Mouse (Mus musculus) neutrophil, adult 5-6 weeks (primary cell): ENCODE results near the gene Ccdc157. TPM values are rescaled to one million over a fixed set of nuclear protein-coding genes. Genes with fewer than 3 reads are reported as not detected.
"Not testable (repeated sequence)": the region's sequence is repeated elsewhere in the genome, so short reads cannot be mapped to it uniquely, and the experiment has no call there.

Experiments used
- ATAC-seq: fragments of 151-379, 151-347 bp; 2 replicates; pipeline ENCODE4 v1.8.0; 2017; ENCODE audit warnings: mild to moderate bottlenecking, moderate TSS enrichment; ENCODE audit not compliant: insufficient number of reproducible peaks, poor library complexity, low FRiP score, severe bottlenecking; ENCODE audit errors: extremely low read depth
- total RNA-seq: library from RNA; stranded (forward); fragments of 200-1000 nt; gene quantifications from 2 replicates; pipeline ENCODE4 v1.2.3, GENCODE M21; 2017

Gene Ccdc157
- total RNA-seq, 1 experiment from 2014 or later = 3.6 TPM

DNA sequence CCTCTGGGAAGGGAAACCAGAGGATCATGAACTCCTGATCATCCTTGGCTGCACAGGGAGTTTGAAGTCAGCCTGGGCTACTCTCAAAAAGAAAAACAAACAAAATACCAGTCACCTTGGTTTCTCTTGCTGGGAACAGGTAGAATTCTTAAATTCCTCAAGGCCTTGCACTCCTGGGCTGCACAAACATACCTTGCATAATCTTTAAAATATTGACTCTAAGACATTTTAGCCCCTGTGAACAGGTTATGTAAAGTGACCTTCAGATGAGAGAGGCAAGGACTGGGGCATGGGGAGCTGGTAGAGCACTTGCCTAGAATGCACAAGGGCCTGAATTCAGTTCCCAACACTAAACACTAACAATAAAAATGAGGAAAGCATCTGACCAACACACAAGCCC lies 18.6 kb downstream of the Ccdc157 start:
- no peak for ATAC-seq

DNA sequence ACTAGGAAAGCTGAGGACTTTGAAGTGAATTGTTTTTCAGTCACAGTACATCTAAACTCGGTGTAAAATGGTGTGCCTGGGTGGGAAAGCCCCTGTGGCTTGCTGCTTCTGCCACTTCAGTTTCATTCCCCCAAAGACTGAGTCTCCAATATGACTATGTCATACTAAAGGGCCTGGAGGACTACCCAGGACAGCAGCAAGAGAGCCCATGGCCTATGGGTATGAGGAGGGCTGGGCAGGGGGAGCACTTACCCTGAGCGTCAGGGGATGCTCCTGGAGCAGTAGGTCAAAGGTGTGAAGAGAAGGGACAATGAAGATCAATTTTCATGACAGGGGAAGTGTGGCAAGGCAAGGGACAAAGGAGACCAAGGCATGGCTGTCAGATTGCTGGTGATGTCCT lies 21.1 kb downstream of the Ccdc157 start:
- no peak for ATAC-seq

DNA sequence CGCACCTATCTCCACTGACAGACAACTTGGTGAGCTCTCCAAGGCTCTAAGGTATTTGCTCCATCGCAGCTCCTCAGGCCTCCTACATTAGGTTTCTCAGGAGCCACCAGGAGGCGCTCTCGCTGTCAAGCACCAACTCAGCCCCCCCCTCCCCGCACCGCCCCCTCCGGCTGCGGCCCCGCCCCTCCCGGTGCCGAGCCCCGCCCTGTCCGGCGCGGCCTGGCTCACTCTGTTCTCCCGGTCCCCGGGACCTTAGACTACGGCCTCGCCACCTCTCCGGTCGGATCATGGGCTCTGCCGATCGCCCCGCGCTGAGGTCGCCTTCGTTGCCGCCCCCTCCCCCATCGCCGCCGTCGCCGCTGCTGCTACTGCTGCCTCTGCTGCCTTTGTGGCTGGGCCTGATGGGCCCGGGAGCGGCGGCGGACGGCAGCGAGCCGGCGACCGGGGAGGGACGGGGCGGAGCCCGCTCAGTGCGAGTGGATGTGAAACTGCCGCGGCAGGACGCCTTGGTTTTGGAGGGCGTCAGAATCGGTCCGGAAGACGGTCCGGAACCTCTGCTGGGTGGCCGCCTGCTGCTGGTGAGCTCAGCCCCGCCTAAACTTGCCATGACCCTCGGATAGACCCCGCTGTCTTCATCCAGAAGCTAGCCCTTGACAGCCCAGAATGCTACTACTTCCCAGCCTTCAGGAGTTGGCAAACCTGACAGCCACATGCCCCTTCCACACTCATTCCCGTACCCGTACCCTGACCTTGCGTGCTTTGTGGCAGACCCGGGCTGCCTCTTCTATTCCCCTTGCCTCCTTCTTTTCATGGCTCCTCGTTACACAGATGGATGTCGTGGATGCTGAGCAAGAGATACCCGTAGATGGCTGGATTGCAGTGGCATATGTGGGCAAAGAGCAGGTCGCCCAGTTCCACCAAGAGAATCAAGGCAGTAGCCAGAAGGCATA lies 24.8 kb downstream of the Ccdc157 start, which contains the start of gene Rnf215:
Rnf215 (plus strand) TSS at position 217 of the 950 bp plus-strand sequence.
- peak; percentile 82 for ATAC-seq

DNA sequence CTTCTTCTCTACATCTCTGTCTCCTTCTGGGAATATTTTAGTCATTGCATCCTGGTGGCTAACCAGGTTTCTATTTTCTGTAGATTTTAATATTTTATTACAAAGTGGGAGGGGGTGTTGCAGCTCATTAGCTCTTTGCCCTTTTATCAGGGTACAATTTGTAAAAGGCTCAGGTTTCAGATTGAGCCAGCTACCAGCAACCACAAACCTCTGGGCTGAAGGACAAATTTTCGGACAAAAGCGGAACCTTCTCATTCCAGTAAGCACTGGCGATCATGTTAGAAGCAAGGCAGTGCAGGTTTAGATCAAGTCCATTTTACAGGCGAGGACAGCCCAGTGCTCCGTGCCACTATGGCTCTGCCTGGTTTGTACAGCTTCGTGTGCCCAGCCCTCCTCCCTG lies 25.7 kb downstream of the Ccdc157 start:
- no peak for ATAC-seq

DNA sequence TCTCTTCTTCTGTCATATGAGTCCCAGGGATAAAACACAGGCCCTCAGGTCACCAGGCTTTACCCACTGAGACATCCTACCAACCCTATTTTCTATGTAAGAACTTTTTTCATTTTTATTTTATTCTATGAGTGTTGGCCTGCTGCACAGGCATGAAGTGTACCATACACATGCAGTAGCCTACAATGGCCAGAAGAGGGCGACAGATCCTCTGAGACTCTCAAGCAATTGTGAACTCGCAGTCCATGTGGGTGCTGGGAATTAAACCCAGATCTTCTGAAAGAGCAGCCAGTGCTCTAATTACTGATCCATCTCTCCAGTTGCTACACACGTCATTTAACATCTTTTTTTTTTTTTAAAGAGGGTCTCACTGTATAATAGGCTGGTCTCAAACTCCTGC lies 26.6 kb downstream of the Ccdc157 start:
- ATAC-seq = no peak

DNA sequence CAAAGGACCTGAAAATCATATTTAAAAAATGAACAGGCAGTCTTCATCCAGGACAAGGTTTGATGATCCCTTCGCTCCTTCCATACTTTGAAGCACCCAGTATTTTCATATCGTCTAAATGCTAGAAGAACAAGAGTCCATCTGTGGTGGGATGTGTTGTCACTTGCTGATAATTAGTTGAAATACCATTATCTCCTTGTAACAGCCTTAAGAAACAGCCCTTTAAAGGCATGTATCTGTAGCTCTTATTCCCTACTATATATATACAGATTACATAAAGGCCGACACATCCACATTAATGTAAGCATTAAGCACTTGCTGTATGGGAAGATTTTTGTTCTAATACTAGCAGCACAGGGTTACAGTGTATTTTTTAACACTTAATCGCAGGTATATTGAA lies 31.6 kb downstream of the Ccdc157 start:
- not testable (repeated sequence) for ATAC-seq

DNA sequence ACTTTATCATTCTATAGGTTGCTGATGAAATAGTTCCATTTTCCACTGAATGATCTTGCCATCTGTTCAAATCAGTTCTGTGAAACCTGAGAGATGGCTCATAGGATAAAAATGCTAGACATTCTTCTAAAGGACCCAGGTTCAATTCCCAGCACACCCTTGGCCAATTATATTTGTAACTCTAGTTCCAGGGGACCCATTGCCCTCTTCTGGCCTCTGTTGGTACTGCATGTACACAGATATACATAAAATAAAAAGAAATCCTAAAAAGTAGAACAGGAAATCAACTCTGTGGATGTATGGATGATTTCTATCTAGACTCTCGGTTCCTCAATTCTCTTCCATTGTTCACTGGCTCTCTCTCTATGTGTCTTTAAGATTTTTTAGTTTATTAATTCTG lies 33.0 kb downstream of the Ccdc157 start:
- ATAC-seq = no peak

DNA sequence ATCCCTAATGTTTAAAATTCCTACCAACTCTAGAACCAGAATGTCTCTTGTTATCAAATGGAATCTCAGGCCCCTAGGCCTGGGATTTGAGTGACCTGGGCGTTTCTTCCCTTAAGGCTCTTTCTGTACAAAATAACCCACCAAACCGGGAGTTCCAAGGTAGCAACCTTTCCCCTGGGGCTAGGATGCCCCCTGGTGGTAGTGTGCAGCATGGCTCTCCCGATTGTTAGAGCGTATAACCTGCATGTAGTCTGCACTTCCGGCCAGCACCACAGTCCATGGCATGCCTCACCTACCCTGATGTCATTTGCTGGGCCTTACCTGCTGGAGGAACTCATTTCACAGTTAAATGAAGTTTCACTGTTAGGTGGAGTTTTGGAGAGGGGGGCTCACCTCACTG lies 36.2 kb downstream of the Ccdc157 start:
- ATAC-seq = peak; percentile 29; the same call in 1 of the 2 replicates

DNA sequence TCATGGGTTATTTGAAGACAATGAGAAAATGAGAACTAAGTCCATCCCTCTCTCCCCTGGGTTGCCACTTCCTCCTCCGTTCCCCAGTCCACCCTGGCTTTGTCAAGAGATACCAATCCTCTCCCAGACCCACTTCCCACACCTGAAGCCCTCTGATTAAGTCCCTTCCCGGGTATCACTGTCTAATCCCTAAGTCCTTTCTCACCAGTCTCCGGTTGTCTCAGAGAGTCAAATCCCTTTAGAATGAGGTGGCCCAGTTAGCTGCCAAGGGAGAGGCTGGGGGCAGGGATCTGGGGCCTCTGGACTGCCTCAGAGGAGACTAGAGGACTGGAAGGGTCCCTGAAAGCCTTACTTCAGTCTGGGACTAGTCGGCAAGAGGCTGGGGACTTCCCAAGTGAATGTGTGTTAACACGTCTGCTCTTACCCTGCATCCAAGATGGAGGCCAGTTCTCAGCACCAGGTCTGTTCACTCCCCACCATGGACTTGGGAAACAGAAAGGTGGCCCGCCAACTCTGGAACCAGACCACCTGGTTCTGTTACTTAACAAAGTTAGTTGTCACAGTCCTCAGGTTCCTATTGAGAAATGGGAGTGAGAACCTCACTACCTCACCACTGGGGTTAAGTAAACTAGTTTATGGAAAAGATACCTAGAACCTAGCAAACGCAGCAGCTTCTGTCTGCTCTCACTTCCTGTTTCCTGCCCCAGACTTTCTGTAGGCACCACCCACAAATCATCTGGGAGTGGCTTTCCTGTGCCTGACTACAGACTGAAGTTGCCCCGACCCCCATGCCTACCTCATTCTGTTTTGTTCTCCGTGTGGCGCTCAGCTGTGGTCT lies 37.1 kb downstream of the Ccdc157 start, which contains the start of gene Sec14l2:
Sec14l2 (minus strand) TSS at position 674 of the 838 bp plus-strand sequence.
- peak; percentile 60 for ATAC-seq

DNA sequence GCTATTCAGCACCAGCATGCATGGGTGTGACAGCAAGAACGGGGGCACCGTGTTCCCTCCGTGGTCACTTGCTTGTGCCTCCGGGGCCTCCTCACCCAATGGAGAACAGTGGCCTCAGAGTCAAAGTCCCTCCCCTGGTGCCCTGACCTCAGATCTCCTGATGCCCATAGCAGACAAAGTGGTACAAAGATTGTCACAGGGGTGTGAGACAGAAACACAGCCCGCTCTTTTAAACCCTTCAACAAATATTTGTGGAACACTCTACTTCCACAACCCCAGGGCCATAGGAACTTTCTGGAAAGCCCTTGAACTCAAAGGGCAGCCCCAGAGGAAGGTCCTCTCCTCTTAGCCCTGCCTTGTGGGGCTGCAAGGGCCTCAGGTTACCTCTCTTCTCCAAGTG lies 37.9 kb downstream of the Ccdc157 start:
- ATAC-seq = no peak

DNA sequence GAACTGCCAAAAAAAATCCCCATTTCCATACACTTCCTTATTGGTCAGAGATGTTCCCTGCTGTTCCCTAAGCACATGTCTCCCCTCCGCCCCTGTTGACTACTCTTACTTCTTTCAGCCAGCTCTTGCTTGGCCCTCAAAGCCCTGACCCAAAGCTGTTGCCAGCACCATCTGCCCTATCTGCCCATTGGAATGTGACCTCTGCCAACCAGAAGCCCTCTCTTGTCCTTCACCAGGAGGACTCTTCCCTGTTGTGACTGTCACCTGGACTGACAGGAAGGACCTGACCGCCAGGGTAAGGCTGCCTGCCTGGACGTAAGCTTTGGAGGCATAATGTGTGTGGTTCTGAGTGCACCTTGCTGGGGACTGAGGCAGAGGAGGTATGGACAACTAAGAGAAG lies 38.4 kb downstream of the Ccdc157 start:
- no peak for ATAC-seq

DNA sequence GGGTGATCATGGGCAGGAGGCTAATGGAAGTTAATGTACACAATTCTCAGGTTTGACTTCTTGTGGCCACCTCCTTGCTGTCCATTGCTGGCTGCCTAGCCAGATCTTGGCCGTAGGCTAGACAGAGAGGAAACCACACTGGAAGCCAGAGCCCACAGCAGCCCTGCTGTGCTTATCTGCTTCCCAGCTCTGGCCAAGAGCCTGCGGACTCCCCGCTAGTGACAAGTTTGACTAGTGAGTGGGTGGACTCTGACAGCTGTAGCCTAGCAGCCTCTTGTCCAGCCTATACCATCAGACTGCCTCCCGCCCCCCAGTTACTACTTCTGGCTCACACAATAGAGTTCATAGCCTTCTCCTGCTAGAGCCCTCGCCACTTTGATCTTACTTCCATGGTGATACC lies 40.5 kb downstream of the Ccdc157 start:
- ATAC-seq = no peak

DNA sequence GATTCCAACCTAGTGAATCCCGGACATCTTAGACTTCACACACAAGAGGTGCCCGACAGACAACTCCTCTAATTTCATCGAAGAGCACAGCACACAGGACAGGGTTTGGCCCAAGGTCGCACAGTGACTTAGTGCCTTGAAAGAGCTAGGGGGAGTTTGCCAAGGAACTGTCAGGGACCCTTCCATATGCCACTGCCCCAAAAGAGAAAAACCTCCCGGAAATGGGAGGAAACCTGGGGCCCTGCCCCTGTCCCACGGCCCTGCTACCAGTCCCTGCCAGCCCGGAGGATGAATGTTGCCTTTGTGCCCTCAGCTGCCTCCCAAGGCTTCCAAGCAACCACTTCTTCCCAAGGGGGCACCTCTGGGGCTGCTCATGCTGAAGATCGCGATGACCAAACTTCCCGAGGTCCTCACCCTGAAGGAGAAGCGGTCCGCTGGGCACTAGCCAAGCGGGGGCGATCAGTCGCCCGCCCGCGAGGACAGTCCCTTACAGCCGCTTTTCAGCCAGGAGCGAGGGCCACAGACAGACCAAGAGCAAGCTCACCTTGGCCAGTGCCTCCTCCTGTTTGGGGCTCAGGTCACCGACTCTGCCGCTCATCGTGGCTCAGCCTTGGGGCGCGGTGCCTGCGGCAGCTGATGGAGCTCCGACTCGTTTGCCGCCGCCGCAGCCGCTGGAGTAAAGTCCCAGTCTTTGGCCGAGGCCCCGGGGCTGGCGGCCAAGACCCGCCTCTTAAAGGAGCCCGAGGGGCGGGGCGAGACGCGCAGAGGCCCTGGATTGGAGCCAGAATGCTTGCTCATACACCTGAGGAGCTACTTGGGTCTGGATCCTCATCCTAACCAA lies 41.8 kb downstream of the Ccdc157 start:
- no peak; the same call in 1 of the 2 replicates for ATAC-seq

DNA sequence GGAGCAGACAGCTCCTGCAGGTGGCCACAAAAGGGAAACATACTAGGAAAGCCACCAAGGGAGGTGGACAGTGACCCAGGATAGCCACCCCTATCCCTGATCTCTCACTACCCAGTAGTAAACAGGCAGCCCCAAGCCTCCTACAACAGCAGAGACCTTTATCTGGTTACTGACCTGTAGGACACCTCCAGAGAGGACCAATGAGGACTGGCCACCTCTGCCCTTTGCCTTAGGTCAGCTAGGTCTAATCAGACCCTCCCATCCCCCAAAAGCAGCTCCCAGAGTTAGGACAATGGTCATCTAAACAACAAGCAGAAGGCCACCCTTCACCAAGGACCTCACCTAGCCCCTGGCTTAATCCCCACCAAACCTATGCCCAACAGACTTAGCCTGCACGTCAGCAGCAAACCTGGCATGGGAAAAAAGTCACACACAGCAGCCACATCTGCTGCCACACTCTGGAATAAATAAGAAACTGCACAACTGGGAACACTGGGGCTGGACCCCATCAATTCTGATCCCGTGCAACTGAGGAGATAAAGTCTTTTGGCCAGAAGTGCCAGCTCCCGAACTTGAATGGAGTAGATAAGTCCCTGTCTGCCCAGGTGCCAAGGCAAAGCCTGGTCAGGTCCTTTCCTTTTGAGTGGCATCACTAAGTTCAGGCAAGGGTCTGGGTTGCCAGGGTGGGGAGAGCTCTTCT lies 42.6 kb downstream of the Ccdc157 start:
- no peak for ATAC-seq

DNA sequence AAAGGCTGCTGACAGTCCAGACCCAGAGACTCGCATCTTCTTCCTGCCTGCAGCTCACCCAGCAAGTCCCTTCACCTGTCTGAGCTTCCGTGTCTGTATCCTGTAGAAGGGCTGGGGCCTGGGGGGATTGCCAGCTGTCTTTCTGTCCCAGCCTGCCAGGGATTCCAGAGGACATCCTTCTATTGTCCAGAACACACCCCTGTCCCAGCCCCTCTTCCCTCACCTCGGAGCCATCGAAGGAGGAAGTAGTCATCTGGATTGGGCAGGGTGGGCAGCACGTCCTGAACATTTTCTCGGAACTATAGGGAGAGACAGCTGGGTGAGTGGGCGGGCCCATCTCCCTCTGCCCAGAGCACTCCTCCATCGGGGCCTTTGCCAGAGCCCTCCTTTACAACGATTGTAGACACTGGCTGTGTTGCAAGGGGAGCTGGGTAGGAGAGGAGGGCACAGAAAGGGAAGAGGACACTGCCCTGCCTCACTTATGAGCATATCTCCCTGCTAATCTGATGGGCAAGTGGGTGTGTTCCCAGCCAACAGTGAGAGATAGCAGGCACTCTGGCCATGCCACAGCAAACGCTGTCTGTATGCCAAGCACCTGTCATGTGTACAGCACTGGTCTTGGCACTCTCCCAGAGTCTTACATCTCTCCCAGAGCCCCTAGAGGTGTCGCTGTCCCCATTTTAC lies 43.5 kb downstream of the Ccdc157 start:
- no peak for ATAC-seq

DNA sequence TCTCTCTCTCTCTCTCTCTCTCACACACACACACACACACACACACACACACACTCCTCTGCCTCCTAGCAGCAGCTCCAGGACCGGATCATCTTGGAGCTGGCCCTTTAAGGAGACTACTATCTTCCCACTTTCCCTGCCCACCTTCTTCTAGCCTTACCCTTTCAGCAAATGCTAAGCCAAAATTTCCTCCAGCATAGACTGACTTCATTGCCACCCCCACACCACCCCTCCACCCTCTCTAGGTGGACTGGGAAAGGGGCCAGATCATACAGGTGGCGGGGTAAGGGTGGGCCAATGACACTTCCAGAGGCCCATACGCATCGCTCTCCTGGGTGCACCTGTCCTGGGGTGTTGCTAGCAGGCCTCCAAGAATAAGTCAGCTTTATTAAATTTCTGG lies 44.7 kb downstream of the Ccdc157 start:
- ATAC-seq = no peak

DNA sequence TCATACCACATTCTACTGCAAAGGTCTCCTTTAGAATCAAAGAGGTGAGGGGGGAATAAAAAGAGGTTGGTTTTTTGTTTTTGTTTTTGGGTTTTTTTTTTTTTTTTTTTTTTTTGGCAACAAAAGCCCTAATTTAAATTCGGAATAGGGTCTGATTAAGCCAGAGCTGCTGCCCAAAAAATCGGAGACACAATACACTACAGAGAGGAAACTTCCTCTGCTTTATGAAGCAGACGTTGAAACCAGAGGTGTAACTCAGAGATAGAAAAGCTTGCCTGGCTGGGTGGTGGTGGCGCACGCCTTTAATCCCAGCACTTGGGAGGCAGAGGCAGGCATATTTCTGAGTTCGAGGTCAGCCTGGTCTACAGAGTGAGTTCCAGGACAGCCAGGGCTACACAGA lies 45.6 kb downstream of the Ccdc157 start:
- ATAC-seq = not testable (repeated sequence)

DNA sequence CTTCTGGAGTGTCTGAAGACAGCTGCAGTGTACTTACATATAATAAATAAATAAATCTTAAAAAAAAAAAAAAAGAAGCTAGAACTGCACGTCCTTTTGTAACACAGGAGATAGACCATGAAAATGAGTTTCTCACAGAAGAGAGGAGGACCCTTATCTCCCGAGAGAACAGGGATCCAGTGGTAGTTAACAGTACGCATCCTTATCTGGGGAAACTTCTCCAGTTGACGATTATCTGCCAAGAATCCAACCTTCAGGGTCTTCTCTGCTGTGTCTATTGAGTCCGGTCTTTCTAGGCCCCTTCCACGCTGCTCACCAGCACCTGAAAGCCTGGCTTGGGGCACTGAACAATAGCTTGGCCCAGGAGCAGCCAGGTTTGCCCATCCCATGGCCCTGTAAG lies 46.1 kb downstream of the Ccdc157 start:
- no peak for ATAC-seq
